Mouse (Mus musculus): Measurements from ENCODE around the gene Myo18a. TPM values are rescaled to one million over a fixed set of nuclear protein-coding genes. Genes with fewer than 3 reads are reported as not detected.

Myo18a gene
- polyA plus RNA-seq, 1 experiment from 2014 or later, result 21.6 TPM

DNA sequence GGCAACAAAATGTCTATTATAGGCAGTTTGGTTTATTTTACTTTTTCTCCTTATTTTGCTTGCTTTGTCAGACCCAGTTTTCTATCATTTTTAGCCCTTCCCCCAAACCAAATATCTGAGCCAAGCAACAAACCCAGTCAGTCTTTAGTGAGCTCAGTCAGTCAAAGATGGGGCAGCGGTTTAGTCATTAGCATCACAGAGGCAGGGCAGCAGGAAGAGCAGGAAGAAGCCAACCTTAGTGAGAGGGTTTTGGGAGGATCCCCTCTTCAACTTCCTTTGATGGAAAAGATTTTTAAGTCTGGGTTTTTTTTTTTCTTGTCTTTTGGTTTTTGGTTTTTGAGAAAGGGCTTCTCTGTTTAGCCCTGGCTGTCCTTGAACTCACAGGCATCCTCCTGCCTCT lies 141.7 kb downstream of the Myo18a start:
- Histone ChIP-seq H3K4me1 (ENCODE audit: insufficient read depth, low read depth, low read length) (peaks cover 14% of the 10 kb centered on the region; the same call in 1 of the 2 replicates), H3K9ac (replicated peaks; ENCODE audit: low read depth) (no peak overlapping the region), H3K27ac (ENCODE audit: low read length) (no peak overlapping the region), H3K36me3 (ENCODE audit: insufficient read depth, low read length) (no peaks in the 10 kb centered on the region), H3K27me3 (replicated peaks; ENCODE audit: insufficient read depth, low read length) (no peaks in the 10 kb centered on the region), H3K9me3 (ENCODE audit: low read length) (no peaks in the 10 kb centered on the region), H3K4me3 (ENCODE audit: low read depth, low read length) (no peak overlapping the region), H3K4me2 (replicated peaks; ENCODE audit: low read depth, low read length) (no peak overlapping the region)
- DNase-seq (ENCODE audit: low spot score), result no peak
- no peak for ATAC-seq
- WGBS, result 71% methylated on average over 1 of the region's 1 CpGs
- no peak for TF ChIP-seq CTCF (IDR thresholded peaks at IDR 0.05)
- no peak for TF ChIP-seq EP300 (IDR thresholded peaks at IDR 0.05)

DNA sequence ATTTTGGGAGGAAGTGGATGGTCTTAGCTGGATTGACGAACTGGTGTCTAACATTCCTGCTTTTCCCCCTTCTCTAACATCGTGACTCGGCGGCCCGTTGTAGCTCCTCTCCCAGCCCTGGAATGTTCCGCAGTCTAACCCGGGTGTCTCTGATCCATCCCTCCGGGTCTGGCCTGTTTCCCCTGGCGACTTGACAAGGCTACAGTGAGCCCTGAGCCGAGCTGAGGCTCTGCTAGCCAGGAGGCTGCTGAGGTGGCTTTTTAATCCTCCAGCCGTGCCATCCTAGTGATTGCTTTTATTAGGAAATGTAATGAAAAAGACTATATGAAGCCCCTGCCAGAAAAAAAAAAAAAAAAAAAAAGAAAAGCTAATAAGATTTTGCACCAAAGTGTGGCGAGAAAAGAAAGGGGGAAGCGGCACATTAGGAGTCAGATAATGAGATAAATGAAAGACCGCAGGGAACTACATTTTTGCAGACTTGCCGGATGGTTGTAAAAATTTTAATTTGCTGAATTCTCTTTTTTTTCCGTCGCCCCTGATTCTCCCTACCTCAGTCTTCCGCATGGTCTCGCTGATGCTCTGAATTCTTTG lies 143.1 kb downstream of the Myo18a start:
- Histone ChIP-seq H3K4me1 (ENCODE audit: insufficient read depth, low read depth, low read length) (peaks cover 14% of the 10 kb centered on the region; the same call in 1 of the 2 replicates), H3K4me2 (replicated peaks; ENCODE audit: low read depth, low read length) (no peak overlapping the region), H3K9me3 (ENCODE audit: low read length) (no peaks in the 10 kb centered on the region), H3K9ac (replicated peaks; ENCODE audit: low read depth) (no peak overlapping the region), H3K27me3 (replicated peaks; ENCODE audit: insufficient read depth, low read length) (no peaks in the 10 kb centered on the region), H3K36me3 (ENCODE audit: insufficient read depth, low read length) (no peaks in the 10 kb centered on the region), H3K27ac (ENCODE audit: low read length) (no peak overlapping the region), H3K4me3 (ENCODE audit: low read depth, low read length) (no peak overlapping the region)
- DNase-seq (ENCODE audit: low spot score) (no peak), ATAC-seq (no peak)
- no peak for TF ChIP-seq EP300 (IDR thresholded peaks at IDR 0.05)
- no peak for TF ChIP-seq CTCF (IDR thresholded peaks at IDR 0.05)
- WGBS, result 35% methylated on average over 19 of the region's 19 CpGs

GRCm38 (mm10) chr11:77906747-77907174 lies 143.7 kb downstream of the Myo18a start:
- Histone ChIP-seq H3K4me3 (ENCODE audit: low read depth, low read length) (no peak overlapping the region), H3K4me2 (replicated peaks; ENCODE audit: low read depth, low read length) (no peak overlapping the region), H3K9ac (replicated peaks; ENCODE audit: low read depth) (no peak overlapping the region), H3K27ac (ENCODE audit: low read length) (no peak overlapping the region), H3K27me3 (replicated peaks; ENCODE audit: insufficient read depth, low read length) (no peaks in the 10 kb centered on the region), H3K9me3 (ENCODE audit: low read length) (no peaks in the 10 kb centered on the region), H3K36me3 (ENCODE audit: insufficient read depth, low read length) (no peaks in the 10 kb centered on the region), H3K4me1 (ENCODE audit: insufficient read depth, low read depth, low read length) (peaks cover 11% of the 10 kb centered on the region; the same call in 1 of the 2 replicates)
- DNase-seq (ENCODE audit: low spot score), result no peak
- 28% methylated on average over 9 of the region's 9 CpGs for WGBS
- TF ChIP-seq EP300 (IDR thresholded peaks at IDR 0.05), result no peak
- TF ChIP-seq CTCF (IDR thresholded peaks at IDR 0.05), result no peak
- ATAC-seq, result no peak

DNA sequence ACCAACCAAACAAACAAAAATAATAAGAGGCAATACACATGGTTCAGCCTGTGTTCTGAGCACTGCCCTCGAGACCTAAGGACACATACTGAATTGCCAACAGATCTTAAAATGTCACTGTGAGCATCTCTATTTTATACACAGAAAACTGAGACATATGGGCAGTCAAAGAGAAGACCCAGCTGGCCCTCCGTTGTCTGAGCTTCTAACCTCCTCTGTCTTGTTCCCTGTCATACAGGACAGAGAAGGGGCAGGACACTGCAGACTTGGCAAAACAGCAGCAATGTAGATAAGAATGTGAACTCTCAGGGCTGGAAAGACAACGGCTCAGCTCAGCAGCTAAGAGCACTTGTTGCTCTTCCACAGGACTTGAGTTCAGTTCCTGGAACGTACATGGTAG lies 145.4 kb downstream of the Myo18a start:
- Histone ChIP-seq H3K36me3 (ENCODE audit: insufficient read depth, low read length) (no peaks in the 10 kb centered on the region), H3K27me3 (replicated peaks; ENCODE audit: insufficient read depth, low read length) (0 out of 2 replicates have a peak, but pooled peaks cover 3% of the 10 kb centered on the region), H3K9me3 (ENCODE audit: low read length) (no peaks in the 10 kb centered on the region), H3K4me1 (ENCODE audit: insufficient read depth, low read depth, low read length) (peaks cover 5% of the 10 kb centered on the region; the same call in 1 of the 2 replicates), H3K9ac (replicated peaks; ENCODE audit: low read depth) (no peak overlapping the region), H3K4me3 (ENCODE audit: low read depth, low read length) (no peak overlapping the region), H3K4me2 (replicated peaks; ENCODE audit: low read depth, low read length) (no peak overlapping the region), H3K27ac (ENCODE audit: low read length) (no peak overlapping the region)
- peak; percentile 41 for DNase-seq (ENCODE audit: low spot score)
- WGBS, result 21% methylated on average over 4 of the region's 4 CpGs
- ATAC-seq, result peak; percentile 75
- no peak for TF ChIP-seq EP300 (IDR thresholded peaks at IDR 0.05)
- TF ChIP-seq CTCF (IDR thresholded peaks at IDR 0.05), result no peak

GRCm38 (mm10) chr11:77909376-77909775 lies 146.3 kb downstream of the Myo18a start:
- ATAC-seq (no peak), DNase-seq (ENCODE audit: low spot score) (no peak)
- H3K36me3 ChIP-seq (ENCODE audit: insufficient read depth, low read length), result no peaks in the 10 kb centered on the region
- H3K4me3 ChIP-seq (ENCODE audit: low read depth, low read length), result no peak overlapping the region
- no peak overlapping the region for H3K9ac ChIP-seq (replicated peaks; ENCODE audit: low read depth)
- H3K4me2 ChIP-seq (replicated peaks; ENCODE audit: low read depth, low read length), result no peak overlapping the region
- no peak for TF ChIP-seq EP300 (IDR thresholded peaks at IDR 0.05)
- no peak for TF ChIP-seq CTCF (IDR thresholded peaks at IDR 0.05)
- H3K4me1 ChIP-seq (ENCODE audit: insufficient read depth, low read depth, low read length), result no peaks in the 10 kb centered on the region
- H3K9me3 ChIP-seq (ENCODE audit: low read length), result no peaks in the 10 kb centered on the region
- 28% methylated on average over 5 of the region's 5 CpGs for WGBS
- H3K27me3 ChIP-seq (replicated peaks; ENCODE audit: insufficient read depth, low read length), result 0 out of 2 replicates have a peak, but pooled peaks cover 5% of the 10 kb centered on the region
- no peak overlapping the region for H3K27ac ChIP-seq (ENCODE audit: low read length)

DNA sequence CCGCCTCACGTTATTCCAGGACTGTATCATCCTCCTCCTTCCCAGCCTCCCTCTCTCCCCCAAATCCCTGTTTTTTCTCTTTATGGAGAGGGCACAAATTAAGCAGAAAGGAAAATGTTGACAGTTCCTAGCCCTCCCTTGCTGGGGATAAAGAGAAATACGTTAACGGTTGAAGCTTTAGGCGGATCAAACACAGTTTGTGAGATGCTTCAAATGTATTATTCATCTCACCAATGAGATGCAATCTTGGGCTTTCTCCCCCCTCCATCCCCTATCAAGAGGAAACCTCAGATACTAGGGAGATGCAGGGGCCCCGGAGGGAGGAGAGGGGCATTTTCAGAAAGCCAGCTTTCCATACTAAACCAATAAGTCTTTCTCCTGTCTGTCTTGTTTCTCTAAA lies 146.7 kb downstream of the Myo18a start:
- H3K9ac ChIP-seq (replicated peaks; ENCODE audit: low read depth), result no peak overlapping the region
- no peak for TF ChIP-seq CTCF (IDR thresholded peaks at IDR 0.05)
- TF ChIP-seq EP300 (IDR thresholded peaks at IDR 0.05), result no peak
- WGBS, result 20% methylated on average over 6 of the region's 6 CpGs

More for the DNA sequence above, 146.7 kb downstream of the Myo18a start:
- H3K9me3 ChIP-seq (ENCODE audit: low read length), result no peaks in the 10 kb centered on the region
- ATAC-seq (no peak), DNase-seq (ENCODE audit: low spot score) (no peak)
- H3K27ac ChIP-seq (ENCODE audit: low read length), result no peak overlapping the region
- no peak overlapping the region for H3K4me2 ChIP-seq (replicated peaks; ENCODE audit: low read depth, low read length)
- H3K4me3 ChIP-seq (ENCODE audit: low read depth, low read length), result no peak overlapping the region
- H3K36me3 ChIP-seq (ENCODE audit: insufficient read depth, low read length), result no peaks in the 10 kb centered on the region
- H3K27me3 ChIP-seq (replicated peaks; ENCODE audit: insufficient read depth, low read length), result 0 out of 2 replicates have a peak, but pooled peaks cover 5% of the 10 kb centered on the region
- no peaks in the 10 kb centered on the region for H3K4me1 ChIP-seq (ENCODE audit: insufficient read depth, low read depth, low read length)

All from lung, postnatal 0 days (tissue).